Mouse (Mus musculus): ENCODE data around the gene Neurl1b.

Neurl1b gene

DNA sequence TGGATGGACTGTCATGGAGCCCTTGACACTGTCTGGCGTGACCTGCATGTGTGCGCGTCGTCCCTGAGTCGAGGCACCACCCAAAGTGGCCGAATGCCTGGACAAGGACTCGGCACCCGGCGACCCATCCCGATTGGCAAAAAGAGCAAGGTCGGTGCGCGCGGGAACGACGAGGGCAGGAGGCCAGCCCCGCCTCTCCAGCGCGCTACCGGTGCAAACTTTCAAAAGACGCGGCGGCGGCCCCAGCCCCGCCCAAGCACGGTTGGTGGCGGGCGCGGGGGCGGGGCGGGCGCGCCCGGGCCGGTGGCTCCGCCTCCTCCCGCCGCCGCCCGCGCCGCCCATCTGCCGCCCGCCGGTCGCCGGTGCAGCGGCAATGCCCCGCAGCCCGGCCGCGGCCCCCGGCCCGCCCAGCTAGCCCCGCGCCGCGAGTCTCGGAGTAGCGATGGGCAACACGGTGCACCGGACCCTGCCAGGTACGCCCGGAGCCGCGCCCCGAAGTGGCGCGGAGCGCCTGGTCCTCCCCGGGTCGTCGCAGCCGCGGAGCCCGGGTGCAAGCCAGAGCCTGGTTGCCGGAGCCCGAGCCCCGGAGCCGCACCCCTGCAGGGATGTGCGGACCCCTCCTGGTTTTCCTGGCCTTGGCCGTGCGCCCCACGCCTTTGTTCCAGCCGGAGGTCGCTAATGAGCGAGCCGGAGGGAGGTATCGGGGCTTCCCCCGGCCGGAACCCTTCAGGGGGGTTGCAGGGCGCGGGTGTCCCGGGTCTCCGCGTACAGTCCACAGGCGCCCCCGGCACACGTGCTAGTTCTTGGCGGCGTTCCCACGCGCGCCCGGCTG, at the start of gene Neurl1b:
TSS of gene Neurl1b (plus strand) at position 307 of the 832 bp plus-strand sequence.
- no peak for DNase-seq (ENCODE audit: low read depth, low spot score)

DNA sequence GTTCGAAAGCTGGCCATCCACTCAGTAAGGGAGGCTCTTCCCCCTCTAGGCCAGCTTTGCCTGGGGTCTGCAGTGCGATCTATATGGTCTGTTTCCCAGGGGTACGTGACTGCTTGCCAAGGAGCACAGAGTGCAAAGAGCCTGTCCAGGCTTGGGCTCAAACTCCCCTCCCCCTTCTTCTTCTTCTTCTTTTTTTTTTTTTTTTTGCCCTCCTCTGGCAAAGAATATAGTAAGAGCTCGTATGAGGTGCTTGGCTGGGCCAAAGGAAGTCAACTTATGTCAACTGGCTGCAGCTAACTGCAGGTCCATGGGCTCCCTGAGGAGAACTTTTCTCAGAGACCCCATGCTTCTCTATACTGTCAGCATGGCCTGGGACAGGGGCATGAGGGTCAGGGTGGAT, 47.8 kb upstream of the Neurl1b start:
- no peak for DNase-seq (ENCODE audit: low read depth, low spot score)

DNA sequence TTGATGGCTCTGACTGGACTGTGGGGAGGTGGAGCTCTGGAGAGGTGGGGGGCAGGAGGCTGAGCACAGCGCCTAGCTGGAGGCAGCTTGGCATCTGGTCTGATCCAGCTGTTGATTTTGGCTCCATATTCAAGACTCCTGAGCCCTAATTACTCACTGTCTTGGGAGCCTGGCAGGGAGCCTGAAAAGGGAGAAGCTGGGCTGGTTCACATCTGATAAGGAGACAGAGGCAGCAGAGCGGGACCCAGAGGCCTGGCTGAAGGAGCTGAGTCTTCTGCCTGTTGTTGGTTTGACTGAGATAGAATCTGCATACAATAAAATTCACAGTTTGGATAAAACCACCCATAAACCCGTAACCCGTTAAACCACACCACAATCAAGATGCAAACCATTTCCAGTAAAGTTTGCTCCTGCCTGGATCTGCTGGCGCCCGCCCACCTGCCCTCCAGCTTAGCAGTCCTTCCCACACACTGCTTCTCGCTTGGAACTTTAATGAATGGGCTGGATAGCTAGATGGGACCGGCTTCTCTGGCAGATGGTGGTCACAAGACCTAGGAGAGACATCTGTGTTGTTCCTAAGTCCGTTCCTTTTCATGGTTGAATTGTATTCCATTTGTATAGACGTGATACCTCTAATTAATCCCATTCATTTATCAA, 46.2 kb upstream of the Neurl1b start:
- peak; percentile 60 for DNase-seq (ENCODE audit: low read depth, low spot score)

DNA sequence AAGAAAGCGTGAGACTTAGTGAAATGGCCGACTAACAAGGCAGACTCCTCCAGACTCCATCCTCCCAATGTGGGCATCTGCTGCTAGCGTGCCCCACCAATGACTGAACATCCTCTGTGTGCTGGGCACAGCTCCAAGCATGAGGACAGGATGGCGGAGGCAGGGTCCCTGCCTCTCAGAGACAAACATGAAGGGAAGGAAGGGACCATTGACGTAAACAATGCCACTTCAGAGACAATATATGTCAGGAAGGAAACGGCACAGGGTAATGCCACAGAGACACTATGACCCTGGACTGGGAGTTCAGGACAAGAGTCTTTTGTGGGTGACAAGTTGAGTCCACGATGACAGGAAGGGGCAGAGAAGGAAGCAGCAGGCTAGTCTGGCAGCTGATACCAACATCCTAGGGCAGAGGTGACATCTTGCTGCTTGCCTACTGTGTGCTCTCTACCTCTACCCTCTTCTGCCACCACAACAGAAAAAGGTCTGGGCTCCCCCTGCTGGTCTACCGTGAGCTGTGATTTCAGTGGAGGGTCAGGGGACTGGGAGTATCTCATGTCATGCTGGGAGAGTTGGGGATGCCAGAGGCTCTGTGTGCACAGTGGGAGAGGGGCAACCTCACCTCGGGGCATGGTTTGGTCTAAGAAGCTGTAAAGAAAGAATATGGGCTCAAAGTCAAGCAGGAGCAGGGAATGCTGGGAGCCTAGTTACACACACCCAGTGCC, 43.9 kb upstream of the Neurl1b start:
- DNase-seq (ENCODE audit: low read depth, low spot score): no peak

DNA sequence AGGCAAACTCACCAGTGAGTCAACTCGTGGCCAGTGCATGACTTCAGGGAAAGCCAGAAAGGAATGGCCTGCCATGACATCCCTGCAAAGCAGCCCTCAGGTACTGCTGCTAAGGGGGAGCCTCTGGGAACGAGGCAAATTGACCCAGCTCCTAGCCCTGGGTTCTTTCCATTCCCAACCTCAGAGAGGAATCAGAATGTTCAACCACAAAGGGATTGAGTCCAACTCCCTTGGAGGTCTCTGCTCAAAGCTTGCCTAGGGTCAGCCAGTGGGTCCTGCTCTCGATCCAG, 43.4 kb upstream of the Neurl1b start:
- no peak for DNase-seq (ENCODE audit: low read depth, low spot score)

DNA sequence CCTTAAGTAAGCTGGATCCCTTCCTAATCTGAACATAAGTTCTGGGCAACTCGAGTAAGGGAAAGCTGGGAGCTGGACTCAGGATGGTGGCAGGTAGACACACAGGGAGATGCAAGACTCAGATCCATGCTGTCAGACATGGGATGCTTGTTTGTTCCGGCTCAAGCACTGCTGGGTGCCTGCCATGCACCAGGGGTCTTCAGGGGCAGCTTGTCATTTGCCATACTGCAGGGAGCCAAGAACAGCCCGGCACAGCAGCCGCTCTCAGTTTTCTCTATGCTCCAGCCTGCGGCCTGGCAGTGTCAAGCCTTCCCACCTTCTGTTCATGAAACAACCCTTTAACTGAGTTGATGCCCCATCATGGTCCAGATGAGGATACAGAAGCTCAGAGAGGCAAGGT, 41.4 kb upstream of the Neurl1b start:
- no peak for DNase-seq (ENCODE audit: low read depth, low spot score)

DNA sequence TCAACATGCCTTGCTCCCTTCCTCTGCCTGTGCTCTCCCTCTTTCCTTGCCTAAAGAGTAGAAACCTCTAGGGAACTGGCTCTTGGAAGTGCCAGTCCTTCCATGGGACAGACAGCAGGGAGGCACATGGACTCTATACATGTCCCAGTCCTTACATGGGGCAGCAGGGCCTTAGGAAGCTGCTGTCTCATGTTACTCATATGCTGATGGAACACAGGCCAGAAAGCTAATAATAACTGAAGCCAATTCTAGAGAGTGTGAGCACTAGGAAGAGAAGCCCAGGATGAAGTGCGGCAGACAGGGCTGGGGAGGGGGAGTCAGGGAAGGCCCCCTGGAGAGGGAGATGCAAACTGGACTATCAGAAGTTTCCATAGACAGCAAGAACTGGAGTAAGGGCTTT, 38.2 kb upstream of the Neurl1b start:
- no peak for DNase-seq (ENCODE audit: low read depth, low spot score)

DNA sequence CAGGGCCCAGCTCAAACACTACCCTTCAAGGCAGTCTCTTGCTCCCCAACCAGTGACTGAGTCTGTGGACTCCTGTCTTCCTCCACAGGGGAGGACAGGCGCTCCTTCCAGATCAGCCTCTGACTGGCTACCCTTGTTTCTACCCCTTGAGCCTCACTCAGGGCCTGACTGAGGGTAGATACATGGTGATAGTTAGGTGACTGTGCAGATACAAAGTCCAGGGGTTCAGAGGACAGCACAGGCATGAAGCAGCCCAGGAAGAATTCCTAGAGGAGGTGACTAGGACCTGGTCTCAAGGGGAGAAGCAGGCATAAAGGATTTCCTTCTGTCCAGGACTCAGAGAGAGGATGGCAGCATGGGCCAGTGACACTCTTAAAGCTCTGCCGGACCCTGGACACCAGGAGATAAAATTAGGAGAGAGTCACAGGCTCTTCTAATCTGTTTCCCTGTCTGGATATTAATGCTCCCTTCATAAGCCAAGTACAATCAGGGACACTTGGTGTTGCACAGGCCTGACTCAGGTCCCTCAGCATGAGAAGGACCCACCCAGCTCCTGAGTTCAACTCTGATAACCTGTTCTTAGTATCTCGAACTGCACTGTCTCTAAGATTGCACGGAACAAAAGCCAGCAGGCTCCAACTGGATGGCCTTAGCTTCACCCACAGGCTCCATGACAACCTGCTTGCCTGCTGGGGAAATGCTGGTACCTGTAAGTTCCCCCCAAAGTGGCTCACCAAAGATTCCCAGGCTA, 37.5 kb upstream of the Neurl1b start:
- DNase-seq (ENCODE audit: low read depth, low spot score): no peak

DNA sequence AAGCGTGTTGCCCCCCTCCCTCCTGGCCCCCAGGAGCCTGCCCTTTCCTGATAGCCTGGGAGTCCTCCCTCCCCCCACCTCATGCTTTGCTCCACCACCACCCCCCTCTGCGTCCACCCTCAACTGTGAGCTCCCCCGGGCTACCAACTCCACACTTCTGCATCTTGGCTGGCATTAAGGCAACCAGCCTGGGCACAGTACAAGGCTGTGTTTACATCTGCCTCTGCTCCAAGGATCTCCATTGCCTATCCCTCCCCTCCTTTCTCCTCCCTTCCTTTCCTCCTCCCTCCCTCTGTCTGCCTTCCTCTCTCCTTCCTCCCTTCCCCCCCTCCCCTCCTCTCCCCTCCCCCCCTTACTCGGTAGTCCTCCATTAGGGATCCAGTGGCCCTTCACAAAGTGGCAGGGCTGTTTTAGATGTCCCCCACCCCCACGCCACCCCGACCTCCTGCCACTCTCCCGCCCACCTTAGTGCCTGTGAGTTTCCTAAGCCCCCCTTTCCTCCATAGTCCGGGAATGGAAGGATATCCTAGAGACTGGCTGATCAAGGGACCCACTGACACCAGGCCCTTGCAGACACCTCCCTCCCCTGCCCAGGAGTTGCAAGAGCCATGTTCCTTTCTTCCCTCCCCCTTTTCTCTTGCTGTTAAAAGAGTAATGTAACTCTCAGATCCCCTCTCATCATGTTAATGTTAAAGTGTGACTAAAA, 34.2 kb upstream of the Neurl1b start:
- DNase-seq (ENCODE audit: low read depth, low spot score): no peak

DNA sequence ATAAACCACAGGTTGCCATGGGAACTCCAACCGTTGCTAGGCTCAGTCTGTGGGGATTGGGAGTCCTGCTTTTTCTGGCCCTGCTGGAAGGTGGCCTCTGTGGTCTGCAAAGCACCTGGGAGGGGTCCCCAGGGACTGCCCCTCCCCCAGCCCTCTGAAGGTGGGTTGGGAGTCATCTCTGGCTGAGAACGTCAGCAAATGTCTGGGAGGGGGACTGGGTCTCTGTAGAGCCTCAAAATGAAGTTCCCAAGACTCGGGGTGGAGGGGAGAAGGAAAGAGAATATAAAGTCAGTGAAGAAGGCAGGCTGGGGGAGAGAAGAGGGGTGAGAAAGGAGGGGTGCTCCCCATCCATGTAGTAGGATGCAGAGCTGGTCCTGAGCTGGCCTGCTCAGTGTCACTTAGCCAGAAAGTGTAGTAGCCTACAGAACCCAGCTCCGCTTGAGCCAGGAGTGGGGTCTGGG, 33.6 kb upstream of the Neurl1b start:
- DNase-seq (ENCODE audit: low read depth, low spot score): peak; percentile 94

DNA sequence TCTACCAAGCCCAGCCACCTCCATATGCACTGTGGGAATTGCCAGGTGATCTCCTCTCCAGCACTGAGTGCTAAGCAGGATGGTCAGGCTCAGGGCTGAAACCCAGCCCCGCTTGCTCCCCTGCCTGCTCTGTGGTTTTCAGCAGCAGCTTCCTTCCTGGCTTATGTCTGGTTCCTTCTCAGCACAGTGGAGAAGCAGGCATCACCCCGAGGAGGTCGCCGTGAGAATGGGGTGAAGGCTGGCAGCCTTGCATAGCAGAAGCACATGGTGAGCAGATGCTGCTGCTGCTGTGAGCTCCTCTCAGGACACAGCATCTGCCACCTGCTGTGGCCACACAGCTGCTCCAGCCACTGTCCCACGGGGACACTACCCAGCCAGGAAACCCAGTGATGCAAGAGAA, 33.0 kb upstream of the Neurl1b start:
- no peak for DNase-seq (ENCODE audit: low read depth, low spot score)

DNA sequence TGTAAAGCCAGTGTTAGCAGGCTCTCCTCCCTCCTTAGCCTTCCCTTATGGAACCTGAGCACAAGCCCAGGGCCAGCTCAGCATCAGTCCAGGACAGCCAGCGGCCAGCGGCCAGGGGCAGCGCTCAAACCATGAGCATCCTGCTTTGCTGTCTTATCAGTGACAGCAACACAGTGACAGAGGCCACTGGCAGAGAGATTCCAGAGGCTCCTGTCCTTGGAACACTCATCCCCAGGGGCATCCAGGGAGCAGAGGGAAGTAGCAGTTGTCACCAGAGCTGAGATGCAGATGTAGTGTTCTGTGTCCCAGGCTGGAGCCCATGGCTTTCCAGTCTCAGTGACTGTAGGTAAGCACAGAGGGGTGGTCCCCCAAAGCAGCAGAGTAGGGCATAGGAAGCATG, 32.5 kb upstream of the Neurl1b start:
- no peak for DNase-seq (ENCODE audit: low read depth, low spot score)

DNA sequence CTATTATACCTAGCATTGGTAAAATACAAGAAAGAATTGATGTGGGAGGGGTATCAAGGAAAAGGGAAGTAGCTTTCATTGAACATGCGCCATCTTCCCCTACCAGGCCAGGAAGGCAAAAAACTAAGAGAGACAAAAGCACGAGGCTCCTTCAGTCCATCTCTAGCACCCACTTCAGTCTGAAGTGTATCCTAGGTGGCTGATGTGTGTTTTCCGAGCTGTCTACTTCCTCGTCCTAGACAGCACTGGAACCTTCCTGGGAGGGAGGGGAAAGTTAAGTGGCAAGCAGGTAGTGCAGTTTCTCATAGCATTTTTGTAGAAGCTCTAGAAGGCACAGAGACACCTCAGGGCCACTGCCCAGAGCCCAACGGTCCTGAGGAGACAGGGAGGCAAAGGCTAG, 31.9 kb upstream of the Neurl1b start:
- no peak for DNase-seq (ENCODE audit: low read depth, low spot score)

DNA sequence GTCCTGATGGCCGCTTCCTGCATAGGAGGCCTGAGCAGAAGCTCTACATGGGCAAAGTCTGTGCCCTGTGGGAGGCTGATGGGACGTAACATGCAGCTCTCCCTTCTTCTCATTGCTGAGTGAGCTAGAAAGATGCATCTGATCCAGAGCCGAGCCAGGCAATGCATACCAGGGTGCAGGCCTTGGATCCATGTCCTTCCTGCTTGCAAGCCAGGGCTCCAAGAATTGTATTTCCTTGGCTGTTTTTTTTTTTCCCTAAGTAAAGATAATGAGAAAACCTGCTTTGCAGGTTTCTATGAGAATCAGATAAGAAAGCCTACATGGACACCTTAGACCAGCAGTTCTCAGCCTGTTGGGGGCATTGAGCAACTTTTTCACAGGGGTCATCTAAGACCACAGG, 30.5 kb upstream of the Neurl1b start:
- DNase-seq (ENCODE audit: low read depth, low spot score): no peak

DNA sequence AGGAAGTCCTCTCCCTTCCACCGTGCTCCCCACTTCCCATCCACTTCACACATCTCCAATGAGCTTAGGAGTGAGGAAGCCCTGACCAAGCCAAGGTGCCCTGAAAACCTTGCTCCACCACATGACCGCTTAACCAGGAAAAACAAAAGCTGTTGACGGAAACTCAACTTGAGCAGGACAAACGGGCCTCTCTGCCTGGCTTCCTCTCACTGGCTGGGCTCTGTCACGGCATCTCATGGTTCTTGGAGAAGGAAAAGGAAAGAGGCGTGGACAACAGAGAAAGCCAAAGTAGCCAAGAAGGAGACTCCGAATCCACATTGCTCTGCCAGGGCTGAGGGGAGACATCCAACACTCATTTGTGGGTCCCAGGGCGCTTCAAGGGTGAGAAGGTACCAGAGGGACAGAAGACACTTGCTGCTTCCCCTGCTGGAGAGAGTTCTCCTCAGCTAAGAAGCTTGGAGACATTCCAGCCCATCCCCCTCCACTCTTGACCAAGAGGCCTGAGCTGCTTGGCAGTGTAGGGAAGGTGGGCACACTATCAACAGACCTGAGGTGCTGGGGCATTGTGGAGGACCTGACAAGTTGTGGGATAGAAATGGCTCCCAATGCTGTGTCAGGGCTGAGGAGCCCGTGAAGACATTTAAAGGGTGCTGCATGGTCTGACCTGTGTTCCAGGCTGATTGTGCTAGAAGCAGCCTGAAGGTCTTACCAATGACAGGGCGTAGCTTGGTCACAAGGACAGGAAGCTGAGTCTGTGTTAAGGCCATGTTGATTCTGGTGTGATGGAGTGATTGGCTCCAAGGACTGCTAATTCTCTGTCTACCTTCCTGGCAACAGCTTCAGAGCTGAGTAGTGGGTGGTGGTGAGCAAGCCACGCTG, 29.1 kb upstream of the Neurl1b start:
- no peak for DNase-seq (ENCODE audit: low read depth, low spot score)

DNA sequence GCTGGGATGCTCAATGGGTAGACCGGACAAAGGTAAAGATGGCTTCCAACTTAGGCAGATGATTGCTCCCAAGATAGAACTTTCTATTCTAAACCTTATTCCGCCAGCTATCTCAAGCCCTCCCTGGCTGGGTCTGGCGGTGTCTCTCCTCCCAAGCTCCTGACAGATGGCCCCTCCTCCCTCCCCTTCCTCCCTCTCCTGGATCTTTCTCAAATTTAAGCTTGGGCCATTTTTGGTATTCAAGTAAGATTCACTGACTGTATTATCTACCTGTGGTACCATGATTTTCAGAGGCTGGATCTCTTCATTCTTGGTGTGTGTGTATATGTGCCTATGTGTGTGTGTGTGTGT, 28.5 kb upstream of the Neurl1b start:
- no peak for DNase-seq (ENCODE audit: low read depth, low spot score)

DNA sequence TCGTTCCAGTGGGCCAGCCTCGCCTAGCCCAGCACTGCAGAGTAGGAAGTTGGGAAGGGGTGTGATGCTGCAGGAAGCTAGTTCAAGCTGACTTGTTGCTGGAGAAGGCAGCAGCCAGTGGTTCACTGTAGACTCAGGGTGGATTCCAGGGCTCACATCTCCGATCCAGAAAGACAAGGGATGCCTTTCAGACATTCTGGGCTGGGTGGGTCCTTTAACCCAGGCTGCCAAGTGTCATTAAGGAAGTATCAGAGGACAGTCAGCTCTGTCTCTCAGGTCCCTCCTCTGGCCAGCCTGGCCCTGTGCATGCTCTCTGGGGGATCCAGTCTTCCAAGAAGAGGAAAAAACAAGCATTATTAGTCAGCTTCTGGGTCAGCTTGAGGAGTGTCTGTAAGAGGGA, 26.5 kb upstream of the Neurl1b start:
- no peak for DNase-seq (ENCODE audit: low read depth, low spot score)

DNA sequence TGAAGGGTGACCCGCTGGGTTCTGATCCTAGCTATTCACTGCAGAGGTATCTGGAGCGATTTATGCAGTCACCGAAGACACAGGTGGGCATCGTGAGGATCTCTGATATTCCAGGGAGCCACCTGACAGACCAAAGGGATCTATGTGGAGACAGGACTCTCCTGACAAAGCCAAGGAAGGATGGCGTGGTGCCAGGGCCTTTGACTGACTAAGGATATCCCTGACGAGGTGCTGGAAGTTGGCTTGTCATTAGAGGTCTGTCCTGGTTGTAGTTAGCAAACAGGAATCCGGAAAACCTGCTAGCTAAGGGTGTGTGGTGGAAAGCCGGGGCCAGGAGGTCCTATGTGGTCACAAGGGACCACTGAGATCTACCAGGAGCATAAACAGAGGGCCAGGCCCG, 25.4 kb upstream of the Neurl1b start:
- no peak for DNase-seq (ENCODE audit: low read depth, low spot score)

DNA sequence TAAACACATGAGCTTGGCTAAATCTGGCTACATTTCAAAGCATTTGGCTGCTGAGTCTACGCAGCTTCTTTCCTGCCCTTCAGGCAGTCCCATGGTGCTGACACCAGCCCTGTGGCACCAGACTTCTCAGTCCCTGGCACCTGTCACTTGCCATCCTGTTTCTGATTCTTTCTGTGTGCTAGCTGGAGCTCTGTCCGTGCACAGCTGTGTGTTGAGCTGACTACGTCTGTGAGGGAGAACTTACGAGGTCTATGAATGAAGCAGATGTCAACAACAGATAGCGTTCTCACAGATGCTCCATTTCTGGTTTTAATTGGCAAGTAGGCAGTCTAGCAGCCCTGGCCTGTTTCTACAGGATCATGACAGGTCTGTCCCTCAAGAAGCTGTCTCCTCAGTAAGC, 24.0 kb upstream of the Neurl1b start:
- no peak for DNase-seq (ENCODE audit: low read depth, low spot score)

DNA sequence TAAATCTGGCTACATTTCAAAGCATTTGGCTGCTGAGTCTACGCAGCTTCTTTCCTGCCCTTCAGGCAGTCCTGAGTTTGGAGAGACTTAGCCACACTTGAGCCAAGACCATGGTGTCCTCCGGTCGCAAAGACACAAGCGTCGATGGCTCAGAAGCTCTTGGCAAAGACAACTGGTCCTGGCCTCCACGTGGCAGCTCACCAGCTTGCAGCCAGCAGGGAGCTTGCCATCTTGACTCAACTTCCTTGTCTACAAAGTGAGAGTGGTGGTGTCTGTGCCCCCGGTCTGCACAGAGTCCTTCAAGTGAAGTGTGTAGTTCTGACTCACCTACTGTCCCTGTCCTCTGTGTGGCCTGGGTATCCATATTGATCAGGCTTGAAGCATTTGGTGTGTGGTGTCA, 22.3 kb upstream of the Neurl1b start:
- DNase-seq (ENCODE audit: low read depth, low spot score): no peak

DNA sequence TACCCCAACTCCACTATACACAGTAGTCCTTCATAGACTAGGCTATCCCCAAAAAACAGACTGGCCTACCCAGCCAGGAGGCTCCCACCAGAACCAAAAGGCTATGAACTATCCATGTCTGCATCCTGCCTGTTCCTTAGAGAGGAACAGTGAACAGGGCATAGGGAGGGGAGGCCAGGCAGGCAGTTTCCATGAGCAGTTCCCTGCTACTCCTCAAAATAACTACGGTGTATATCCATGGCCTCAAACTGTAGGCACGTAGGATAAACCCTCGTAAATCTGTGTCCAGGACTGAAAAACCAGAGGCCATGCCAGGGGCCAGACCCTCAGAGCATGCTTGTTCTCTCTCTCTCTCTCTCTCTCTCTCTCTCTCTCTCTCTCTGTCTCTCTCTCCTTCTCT, 17.9 kb upstream of the Neurl1b start:
- DNase-seq (ENCODE audit: low read depth, low spot score): no peak
